Mouse (Mus musculus): ENCODE results near the gene Rplp2.
"Not testable (repeated sequence)": the region's sequence is repeated elsewhere in the genome, so short reads cannot be mapped to it uniquely, and the experiment has no call there.

Rplp2 gene

DNA sequence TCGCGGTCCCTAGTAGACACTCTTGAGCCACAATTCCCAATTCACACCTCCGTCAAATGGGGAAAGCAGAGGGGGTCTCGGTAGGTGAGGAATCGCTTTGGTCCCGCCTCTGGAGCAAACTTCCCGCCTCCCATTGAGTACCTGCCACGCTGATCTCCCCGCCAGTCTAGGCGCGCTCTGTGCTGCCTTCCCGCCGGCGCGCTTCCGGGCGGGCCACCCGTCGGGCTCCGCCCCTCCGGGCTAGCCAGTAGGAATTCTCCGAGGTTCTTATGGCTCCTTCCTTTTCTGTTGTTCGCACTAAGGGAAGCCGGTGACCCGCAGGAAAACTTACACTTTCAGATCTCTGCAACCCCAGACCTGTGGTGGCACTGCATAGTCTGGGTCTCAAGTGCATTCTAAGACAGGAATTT lies 3.3 kb upstream of the Rplp2 start, which contains the start of gene Pidd1:
Gene Pidd1, minus strand, starts transcription at position 198 of the 410 bp plus-strand sequence.
- peak; percentile 78 for DNase-seq (ENCODE audit: low read depth, low spot score)

GRCm38 (mm10) chr7:141446374-141446773 lies 796 bp upstream of the Rplp2 start:
- DNase-seq (ENCODE audit: low read depth, low spot score): not testable (repeated sequence)

DNA sequence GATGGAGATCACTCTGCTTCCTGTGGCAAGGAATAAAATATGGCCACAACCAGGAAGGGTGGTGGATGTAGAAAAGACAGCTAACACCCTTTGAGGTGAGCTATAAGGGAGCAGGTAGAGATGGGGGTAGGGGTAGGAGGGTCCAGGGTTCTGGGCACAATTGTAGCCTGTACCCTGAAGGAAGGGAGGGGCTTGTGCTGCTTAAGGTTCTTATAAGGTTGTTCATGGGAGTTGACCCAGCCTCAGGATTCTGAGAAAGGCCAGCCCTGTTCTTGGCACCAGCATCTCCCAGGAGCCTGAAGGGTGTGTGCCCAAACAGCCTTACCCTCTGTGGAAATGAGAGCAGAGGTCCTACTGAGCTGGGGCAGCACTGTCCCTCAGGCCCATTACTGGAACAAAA lies 4.8 kb downstream of the Rplp2 start:
- DNase-seq (ENCODE audit: low read depth, low spot score): no peak

DNA sequence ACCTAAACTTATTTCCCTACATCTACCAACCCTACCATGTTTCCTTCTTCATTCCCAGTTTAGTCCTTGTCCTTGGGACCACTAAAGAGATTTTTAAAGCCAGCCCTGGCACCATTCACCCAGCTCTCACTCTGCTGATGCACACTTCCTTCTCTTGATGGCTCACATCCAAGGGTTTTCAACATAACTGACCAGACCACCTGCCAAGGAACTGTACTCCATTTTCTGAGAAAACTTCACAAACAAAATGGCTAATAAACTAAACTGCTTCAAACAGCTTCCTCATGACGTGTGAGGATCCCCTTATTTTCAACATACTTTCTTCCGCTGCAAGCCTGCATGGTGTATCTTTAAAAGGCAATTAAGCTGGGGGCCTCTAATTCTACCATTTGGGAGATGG lies 6.5 kb downstream of the Rplp2 start:
- DNase-seq (ENCODE audit: low read depth, low spot score): no peak

DNA sequence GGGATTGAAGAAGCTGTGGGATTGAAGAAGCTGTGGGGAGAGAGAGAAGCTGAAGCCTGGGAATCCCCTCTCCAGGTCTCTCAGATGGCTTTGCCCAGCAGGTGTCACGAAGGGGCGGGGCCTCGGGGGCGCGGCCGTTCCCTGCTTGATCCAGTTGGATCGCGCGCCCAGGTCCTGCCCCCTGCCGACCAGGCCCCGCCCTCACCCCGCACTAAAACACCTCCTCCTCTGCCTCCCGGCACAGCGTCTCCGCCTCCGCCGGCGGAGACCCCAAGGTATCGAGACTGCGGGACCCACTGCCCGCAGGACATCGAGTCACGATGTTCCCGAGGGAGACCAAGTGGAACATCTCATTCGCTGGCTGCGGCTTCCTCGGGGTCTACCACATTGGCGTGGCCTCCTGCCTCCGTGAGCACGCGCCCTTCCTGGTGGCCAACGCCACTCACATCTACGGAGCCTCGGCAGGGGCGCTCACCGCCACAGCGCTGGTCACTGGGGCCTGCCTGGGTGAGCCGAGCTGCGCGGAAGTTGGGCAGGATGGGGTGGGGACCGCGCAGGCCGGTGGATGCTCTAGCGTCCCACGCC lies 7.9 kb downstream of the Rplp2 start, which contains the start of gene Pnpla2:
Gene Pnpla2, plus strand, starts transcription at position 232 of the 585 bp plus-strand sequence.
- DNase-seq (ENCODE audit: low read depth, low spot score): peak; percentile 97

- DNase-seq (ENCODE audit: low read depth, low spot score): peak; percentile 73
Observed at GRCm38 (mm10) chr7:141455610-141456314, 8.6 kb downstream of the Rplp2 start.

DNA sequence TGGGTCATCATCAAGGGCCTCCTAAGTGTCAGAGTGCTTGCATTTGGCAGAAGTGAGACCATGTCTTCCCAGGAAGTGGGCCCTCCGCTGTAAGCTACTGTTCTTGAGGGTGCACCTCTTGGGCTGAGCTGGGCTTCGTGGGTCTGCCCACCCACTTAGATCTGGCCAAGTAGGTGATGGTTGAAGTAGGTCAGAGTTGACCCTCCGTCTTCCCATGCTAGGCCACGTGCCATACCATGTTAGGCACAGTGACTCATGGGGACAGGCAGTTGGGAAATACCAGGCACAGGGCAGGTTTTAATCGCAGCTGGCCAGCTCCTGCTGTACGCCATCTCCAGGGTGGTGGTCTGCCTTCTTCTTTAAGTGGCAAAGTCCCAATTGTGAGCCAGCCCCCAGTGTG lies 9.6 kb downstream of the Rplp2 start:
- no peak for DNase-seq (ENCODE audit: low read depth, low spot score)

GRCm38 (mm10) chr7:141457236-141457635 lies 10.1 kb downstream of the Rplp2 start:
- DNase-seq (ENCODE audit: low read depth, low spot score): no peak

DNA sequence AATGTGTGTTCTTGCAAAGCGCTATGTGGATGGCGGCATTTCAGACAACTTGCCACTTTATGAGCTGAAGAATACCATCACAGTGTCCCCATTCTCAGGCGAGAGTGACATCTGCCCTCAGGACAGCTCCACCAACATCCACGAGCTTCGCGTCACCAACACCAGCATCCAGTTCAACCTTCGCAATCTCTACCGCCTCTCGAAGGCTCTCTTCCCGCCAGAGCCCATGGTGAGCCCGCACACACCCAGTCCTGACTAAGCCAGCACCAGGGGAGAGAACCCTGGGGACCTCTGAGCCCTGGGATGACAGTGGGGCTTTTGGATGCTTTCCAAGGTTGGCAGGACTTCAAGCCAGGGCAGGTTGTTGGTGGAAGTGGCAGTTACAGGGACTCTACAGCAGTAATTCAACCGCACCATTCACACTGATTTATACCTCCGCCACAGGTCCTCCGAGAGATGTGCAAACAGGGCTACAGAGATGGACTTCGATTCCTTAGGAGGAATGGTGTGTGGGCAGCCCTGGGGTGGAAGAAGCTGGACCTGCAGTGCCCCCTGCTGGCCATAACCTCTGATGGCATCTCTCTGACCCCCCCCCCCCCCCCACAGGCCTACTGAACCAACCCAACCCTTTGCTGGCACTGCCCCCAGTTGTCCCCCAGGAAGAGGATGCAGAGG lies 11.0 kb downstream of the Rplp2 start:
- peak; percentile 84 for DNase-seq (ENCODE audit: low read depth, low spot score)

GRCm38 (mm10) chr7:141458661-141459060 lies 11.5 kb downstream of the Rplp2 start:
- no peak for DNase-seq (ENCODE audit: low read depth, low spot score)

GRCm38 (mm10) chr7:141459301-141459711 lies 12.1 kb downstream of the Rplp2 start:
- no peak for DNase-seq (ENCODE audit: low read depth, low spot score)

DNA sequence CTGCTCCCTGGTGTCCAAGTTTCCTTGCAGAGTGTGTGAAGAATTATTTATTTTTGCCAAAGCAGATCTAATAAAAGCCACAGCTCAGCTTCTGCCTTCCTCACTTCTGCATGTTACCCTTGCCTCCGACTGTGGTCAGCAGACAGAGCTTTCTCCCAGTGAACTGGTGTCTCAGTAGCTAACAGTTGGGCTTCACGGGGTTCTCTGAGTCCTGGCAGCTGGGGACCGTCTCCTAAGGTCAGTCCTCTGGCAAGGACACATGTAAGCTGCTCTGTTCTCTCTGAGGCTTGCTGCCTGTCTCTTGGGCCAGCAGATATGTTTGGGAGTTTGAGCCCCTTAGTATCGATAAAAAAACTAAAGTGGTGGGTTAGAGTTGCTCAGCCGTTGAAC lies 12.8 kb downstream of the Rplp2 start:
- no peak for DNase-seq (ENCODE audit: low read depth, low spot score)

DNA sequence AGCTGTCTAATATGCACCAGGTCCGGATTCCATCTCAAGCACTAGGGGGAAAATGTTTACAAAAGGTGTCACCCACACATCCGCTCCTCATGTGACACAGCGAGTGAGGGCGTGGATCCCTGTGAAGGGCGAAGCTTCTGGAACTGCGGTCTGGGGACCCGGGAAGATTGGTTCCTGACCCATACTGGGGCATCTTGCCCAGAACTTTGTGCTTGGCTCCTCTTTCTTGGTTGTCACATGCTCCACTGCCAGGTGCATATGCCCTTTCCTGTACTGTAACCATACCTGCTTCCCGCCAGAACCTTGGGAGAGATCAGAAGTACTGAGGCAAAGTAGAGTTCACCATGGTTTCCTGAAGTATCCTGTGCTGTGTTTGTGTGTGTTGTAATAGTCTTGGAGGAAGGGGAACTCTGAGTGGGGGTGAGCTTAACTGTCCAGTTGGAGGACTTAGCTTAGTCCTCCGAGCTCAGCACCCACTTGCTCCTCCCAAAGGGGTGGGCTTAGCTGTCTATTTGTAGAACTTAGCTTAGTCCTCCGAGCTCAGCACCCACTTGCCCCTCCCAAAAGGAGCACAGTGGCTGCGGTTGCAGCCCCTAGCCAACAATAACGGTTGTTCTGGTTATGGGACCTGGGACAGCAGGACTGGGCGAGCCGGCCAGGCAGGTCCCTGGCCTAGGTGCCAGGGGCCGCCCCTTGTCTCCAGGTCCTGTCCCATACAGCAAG lies 13.4 kb downstream of the Rplp2 start, which contains the start of gene Cracr2b:
Gene Cracr2b, plus strand, starts transcription at position 704 of the 723 bp plus-strand sequence.
- no peak for DNase-seq (ENCODE audit: low read depth, low spot score)

DNA sequence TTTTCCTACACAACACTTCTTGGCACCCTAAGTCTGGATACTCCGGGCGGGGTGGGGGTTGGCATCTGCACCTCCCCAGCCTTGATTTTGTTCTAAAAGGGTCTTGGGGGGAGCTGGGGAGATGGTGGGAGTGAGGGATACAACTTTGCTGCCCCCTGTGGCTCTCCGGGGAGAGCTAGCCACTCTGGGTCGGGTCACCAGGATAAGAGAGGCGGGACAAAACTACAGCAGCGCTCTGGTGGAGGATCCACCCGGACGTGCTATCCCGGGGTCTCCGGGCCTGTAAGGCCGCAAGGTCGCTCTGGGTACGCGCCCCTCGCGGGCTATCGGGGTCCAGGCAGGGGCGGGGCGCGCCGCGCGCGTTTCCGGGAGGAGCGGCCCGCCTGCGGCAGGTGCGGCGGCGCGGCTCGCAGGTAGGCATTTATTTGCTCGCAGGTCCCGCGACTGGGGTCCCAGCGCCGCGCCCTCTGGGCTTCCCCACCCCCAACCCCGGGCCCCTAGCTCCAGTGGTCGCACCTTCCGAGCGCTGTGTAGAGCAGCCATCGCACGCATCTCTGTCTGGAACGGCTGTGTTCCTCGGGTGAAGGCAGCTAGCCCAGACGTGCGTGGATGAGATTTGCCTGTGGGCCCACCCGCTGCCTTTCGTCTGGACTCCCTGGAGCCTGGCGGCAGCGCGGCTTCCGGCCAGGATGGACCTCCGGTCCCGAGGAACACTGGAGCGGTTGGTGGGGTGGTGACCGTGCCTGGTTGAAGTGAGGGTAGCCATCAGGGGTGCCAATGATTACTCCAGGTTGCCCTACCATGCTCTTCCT lies 14.6 kb downstream of the Rplp2 start:
- DNase-seq (ENCODE audit: low read depth, low spot score): no peak

DNA sequence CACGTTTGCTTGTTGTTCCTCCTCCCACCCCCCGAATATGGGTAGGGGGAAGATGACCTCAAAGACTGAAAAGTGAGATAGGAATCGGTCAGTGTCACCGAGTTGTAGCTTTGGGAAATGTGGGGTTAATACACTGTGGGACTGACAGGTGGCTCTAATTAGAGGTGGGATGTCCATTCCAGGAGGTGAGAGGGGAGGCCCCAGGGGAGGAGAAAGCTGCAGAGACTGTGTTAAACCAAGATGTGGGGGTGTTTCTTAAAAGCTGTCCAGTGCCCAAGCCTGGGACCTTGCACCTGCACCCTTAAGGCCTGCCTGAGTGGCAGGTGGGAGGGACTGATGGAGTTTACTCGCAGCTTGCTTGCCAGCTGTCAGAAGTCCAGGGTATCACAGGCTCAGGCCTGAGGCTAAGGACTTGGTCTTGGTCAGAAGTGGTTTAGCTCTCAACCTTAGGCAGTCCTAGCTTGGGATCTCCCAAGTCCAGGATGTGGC lies 15.2 kb downstream of the Rplp2 start:
- no peak for DNase-seq (ENCODE audit: low read depth, low spot score)

DNA sequence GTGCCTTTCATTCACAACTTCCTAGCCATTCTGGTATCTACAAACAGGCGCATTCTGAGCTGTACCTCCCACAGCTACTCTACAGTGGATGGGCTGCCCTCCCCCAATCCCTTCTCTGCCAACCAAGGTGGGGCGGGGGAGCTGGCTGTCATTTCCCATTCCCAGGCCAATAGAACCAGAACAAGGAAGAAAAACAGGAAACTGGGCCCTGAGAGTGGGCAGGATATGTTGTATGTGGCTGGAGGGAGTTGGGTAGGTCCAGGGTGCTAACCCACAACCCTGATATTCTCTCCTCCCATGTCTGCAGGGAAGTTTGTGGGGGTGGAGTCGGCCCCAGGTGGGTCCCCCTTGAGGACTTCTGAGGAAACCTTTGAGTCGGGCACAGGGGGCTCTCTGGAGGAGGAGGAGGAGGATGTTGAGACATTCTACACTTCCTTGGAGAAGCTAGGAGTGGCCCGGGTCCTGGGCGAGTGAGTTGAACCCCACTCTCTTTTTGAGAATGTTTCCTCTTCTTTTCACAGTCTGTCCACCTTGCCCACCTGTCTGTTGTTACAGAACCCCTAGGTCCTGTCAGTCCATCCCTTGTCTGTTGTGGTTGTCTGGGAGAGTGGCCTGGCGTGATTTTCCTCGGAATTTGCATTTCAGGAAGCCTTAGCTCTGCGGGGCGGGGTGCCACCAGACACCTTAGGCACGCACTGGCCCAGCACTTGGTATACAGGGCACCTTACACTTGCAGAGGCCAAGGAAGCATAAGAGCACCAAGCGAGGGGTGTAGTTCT lies 16.8 kb downstream of the Rplp2 start:
- DNase-seq (ENCODE audit: low read depth, low spot score): no peak

GRCm38 (mm10) chr7:141464603-141465201 lies 17.5 kb downstream of the Rplp2 start:
- DNase-seq (ENCODE audit: low read depth, low spot score): no peak

DNA sequence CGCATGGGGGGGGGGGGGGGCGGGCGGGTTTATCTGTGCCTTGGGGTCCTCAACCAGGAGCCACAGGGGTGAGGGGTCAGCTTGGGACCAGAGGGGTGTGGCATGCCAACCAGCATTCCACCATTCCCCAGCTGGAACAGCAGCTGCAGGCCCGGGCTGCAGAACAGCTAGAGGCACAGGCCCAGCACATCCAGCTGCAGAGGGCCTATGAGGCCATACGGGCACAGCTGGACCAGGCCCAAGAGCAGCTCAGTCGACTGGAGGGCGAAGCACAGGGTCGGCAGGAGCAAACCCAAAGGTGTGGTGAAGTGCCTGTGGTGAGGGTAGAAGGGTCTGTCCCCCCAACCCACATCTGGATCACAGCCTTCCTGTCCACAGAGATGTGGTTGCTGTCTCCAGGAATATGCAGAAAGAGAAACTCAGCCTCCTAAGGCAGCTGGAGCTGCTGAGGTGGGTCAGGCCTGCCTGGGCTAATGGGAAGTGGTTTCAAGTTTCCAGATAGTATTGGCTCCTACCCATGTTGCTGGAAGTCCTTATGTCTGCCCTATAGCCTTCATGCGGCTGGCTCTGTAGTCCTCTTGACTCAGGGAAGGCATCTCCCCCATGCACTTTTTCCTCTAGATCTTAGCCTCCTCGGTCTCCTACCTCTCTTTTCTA lies 18.3 kb downstream of the Rplp2 start:
- DNase-seq (ENCODE audit: low read depth, low spot score): no peak

DNA sequence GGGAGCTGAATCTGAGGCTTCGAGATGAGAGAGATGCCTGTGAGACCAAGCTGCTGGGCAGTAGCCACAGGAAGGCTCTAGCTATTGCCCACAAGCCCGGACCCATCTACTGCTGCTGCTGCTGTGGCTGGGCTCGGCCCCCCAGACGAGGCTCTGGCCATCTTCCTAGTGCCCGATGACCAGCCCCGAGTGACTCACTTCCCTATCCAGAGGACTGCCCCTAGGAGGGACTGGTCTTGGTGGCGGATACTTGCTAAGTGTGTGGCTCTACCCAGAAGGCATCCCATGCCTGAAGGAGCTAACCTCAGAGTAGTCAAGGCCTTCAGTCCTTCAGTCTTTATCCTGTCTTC lies 18.9 kb downstream of the Rplp2 start:
- DNase-seq (ENCODE audit: low read depth, low spot score): no peak

Data from CD4-positive, CD25-positive, alpha-beta regulatory T cell, adult 2 months (primary cell).